Mouse (Mus musculus): ENCODE measurements around the gene Ajm1.

The Ajm1 gene

DNA sequence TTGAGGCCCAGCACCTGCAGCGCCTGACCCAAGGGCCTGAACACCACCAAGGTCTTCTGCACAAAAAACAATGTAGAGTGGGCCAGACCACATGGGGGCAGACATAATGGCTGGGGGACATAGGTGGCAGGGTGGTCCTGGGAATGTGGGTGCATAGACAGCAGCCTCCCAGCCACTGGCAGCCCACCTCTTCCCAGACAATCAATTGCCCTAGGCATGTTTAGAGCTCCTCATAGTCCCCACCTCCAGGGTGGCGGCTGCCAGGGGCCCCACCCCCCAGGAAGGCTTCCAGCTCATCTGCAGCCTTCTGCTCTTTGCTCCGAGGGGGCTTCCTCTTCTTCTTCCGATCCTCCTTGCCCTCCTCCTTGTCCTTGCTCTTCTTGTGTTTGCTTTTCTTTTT lies 2.0 kb upstream of the Ajm1 start:
- no peak for DNase-seq (ENCODE audit: low spot score)

DNA sequence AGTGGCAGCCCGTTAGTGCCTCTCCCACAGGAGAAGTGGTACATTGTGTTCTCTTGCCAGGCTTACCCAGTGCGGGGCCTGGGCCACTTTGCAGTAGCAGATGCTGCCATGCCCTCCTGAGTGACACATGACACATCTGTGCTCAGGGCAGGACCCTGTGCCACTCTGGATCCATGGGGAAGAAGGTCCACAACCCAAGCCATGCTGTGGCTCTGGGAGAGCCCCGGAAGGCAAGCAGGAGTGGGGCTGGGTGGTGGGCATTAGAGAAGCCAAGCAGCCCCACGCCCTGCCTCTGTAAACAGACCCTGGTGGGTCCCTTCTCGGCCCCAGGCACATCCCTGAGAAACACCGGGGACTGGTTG lies 1.5 kb upstream of the Ajm1 start:
- DNase-seq (ENCODE audit: low spot score), result no peak

DNA sequence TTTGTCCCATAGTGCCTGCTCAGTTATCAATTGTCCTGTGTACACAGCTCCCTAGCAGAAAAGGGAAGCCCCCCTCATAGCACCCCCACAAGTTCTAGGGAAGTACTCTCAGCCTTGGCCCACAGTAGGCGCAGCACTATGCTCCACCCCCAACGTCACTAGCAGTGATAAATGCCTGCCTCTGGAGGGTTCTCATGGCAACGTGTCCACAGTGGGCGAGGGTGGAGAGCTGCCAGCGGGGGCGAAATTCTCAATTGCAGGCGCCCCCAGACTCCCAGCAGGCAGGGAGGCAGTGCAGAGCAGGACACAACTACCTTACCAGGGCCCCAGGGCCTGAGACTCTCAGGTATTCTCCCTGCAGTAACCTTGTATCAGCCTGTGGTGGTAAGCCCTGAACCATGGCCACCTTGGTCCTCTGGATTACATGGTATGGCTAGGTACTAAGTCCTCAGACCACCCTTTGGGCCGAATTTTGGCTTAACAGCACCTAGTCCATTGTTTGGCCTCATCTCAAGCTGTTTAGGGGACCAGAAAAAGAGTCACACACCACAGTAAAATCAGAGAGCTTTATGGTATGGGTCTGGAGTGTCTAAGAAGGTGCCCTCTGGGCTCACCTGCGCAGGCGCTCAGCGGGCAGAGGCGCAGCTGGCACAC lies 1.0 kb upstream of the Ajm1 start:
- DNase-seq (ENCODE audit: low spot score), result no peak

GRCm38 (mm10) chr2:25581901-25582301 lies 344 bp upstream of the Ajm1 start:
- no peak for DNase-seq (ENCODE audit: low spot score)

GRCm38 (mm10) chr2:25580621-25581101 lies 896 bp downstream of the Ajm1 start:
- no peak for DNase-seq (ENCODE audit: low spot score)

- no peak for DNase-seq (ENCODE audit: low spot score)
Observed at GRCm38 (mm10) chr2:25579737-25580460, 1.7 kb downstream of the Ajm1 start.

GRCm38 (mm10) chr2:25578796-25579736 lies 2.5 kb downstream of the Ajm1 start:
- no peak for DNase-seq (ENCODE audit: low spot score)

GRCm38 (mm10) chr2:25577951-25578795 lies 3.4 kb downstream of the Ajm1 start:
- no peak for DNase-seq (ENCODE audit: low spot score)

DNA sequence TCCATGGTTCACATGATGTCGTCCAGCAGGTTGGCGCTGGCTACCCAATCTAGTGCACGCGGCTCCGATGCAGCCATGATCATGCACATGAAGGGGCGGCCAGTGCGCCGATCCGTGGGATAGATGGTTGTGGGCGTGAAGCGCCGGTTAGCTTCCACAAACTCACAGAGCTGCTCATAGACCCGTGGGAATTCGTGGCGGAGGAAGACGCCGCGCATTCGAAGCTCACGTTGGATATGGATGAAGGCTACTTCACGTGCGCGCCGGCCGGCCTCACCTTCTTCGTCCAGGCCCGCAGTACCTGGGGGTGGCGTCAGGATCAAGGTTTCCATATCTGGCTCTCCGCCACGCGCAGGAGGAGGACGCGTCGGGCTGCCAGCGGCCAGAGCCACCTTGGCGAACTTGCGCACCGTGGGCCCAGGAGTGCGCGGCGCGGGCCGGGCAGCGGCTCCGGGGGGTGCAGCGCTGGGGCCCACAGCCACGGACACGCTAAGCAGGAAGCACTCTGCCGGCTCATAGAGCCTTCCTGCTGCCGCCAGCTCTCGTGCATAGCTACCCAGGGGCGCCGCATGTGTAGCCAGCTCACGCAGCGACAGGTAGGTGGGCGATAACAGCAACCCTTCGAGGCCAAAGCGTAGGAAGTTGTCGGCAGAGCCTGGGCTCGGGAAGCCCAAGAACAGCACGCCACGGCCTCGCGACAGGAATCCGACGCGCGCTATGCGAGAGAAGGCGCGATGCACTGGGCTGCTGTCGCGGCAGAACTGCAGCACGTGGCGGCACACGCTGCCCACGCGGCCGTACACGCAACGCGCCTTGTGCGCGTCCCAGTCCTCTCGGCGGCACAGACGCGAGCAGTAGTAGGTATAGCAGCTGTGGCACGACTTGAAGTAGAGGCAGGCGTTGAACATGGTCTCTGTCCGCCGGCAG lies 4.3 kb downstream of the Ajm1 start:
- no peak for DNase-seq (ENCODE audit: low spot score)

DNA sequence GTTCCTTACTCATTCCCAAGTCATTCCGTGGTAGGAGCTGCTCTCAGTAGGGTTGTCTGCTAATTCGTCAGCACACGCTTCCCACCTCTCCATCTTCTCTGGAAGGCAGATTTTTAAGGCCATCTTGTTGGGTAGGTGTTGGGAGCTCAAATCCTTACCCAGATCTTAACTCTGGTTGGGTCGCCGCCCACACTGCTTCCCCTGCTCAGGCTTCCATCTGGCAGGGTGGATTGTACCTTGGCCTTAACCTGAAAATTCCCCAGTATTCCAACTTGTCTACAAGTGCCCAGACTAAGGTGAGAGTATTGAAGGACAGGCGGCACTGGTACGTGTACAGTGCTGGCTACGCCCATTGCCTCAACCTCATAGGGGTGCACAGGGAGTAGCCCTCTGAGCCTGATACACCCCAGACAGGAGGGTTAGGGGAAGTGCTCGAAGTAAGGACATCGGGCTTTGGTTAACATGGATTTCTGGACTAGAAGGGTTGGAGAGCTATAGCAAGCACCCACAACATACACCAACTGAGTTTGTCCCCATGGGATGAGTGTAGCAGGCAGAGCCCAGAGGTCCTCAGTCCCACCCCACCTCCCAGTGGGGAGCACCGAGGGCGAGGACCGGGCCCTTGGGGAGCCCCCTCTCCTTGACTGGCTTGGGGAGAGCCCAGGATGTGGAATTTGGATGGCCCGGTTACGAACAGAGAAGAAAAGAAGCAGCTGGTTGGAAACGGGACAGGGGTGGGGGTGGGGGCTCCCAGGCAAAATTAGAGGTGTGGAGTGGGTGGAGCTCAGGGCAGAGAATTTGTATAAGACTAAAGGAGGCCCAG lies 5.3 kb downstream of the Ajm1 start:
- DNase-seq (ENCODE audit: low spot score), result no peak

- DNase-seq (ENCODE audit: low spot score), result no peak
Observed at GRCm38 (mm10) chr2:25575432-25576027, 6.0 kb downstream of the Ajm1 start.

GRCm38 (mm10) chr2:25574579-25575431 lies 6.8 kb downstream of the Ajm1 start, which contains the start of the genes Mamdc4 and Phpt1:
Mamdc4 (minus strand) TSS chr2:25574845.
Phpt1 (minus strand) TSS chr2:25575224.
- DNase-seq (ENCODE audit: low spot score), result peak; percentile 98

GRCm38 (mm10) chr2:25574136-25574535 lies 7.4 kb downstream of the Ajm1 start:
- DNase-seq (ENCODE audit: low spot score), result no peak

- DNase-seq (ENCODE audit: low spot score), result no peak
Observed at GRCm38 (mm10) chr2:25573068-25573467, 8.5 kb downstream of the Ajm1 start.

DNA sequence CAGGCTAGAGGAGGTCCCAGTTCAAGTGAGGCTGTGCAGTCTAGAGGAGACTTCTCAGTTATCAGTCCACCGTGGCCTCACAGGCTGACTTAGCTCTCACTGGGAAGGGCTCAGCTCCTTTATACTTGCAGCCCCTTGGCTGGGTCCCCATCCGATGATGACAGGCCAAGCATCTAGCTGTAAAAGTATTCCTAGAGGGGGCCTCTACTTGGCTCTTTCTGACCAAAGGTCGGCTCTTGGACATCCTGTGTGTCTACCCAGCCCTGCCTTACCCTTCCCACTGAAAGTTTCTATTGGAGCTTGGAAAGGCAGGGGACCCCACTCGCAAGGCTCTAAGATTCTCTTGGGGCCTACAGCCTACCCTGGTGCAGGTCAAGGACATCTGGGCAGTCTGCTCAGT lies 10.3 kb downstream of the Ajm1 start:
- DNase-seq (ENCODE audit: low spot score), result no peak

- no peak for DNase-seq (ENCODE audit: low spot score)
Observed at GRCm38 (mm10) chr2:25569323-25569722, 12.2 kb downstream of the Ajm1 start.

DNA sequence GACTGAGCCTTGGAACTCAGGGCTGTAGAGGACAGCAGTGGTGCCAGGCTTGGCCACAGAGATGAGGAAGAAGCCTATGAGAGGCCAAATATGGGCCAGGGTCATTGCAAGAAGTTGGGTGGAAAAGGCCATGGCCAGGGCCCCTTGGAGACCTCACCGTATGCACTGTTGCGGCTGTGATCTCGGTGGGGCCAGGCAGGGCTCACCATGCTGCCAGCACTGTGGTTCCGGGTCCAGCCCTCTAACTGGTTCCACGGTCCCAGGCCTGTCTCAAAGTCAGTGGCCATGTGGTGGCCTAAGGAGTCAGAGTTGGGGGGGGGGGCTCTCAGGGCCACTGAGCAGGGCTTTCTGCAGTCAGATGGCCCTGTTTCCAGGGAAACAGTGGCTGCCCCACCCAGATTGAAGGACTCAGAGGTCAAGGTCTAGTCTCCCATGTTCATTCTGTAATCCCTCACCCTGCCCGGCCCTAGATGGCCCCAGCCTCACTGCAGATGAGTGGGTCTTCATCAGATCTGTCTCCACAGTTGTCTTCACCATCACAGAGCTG lies 13.0 kb downstream of the Ajm1 start:
- DNase-seq (ENCODE audit: low spot score), result no peak

DNA sequence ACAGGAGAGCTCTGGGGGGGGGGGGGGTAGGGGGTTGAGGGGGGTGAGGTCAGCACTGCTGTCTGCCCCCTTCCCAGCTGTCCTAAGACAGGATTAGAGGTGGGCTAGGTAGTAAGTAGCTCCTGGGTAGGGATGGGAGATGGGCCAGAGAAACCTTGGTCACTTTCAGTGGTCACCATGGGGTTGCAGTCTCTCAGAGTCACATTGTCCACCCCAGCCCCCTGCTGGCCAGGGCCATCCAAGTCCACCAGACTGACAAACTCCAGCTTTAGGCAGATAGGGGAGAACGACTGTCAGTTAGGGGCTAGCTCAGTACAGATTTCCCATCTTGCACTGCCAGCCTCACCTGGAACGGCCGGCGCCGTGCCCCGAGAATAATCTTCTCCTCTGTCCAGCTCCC lies 15.0 kb downstream of the Ajm1 start:
- no peak for DNase-seq (ENCODE audit: low spot score)
